Mouse (Mus musculus): ENCODE measurements at regions not wholly inside any gene's neighbourhood (a gene's known extent, or its start where the extent isn't known, plus 50 kb on each side); places are given as distances from the start of the nearest gene placed in this dataset.

DNA sequence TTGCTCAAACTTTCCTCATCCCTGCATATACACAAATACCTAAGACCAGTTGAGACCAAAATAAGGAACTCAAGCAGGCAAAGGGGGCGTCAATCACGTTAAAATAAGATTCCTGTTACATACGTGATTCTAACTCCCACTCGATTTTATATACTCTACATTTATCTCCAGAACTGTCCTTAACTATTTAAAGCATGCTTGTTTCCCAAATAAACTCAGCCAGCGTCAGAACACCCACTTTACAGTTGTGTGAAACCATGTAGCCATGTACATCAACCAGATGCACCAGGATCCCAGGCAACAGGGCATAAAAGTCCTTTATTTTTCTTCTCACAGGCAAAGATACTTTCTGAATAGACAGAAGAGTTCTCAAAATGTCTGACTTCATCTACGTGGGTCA, 61.5 kb downstream of the Ccna1 start:
- Histone ChIP-seq H3K27ac (replicated peaks) (no peak overlapping the region), H3K4me3 (replicated peaks) (no peak overlapping the region), H3K9ac (replicated peaks) (no peak overlapping the region), H3K27me3 (replicated peaks) (no peaks in the 10 kb centered on the region), H3K36me3 (no peaks in the 10 kb centered on the region), H3K4me2 (no peak overlapping the region), H3K4me1 (peaks cover 12% of the 10 kb centered on the region), H3K9me3 (replicated peaks) (no peaks in the 10 kb centered on the region)
- WGBS: 86% methylated on average over 6 of the region's 6 CpGs
- ATAC-seq (ENCODE audit: low FRiP score): no peak

GRCm38 (mm10) chr3:54990073-54990472, 65.2 kb downstream of the Ccna1 start:
- 6% methylated on average over 5 of the region's 5 CpGs for WGBS
- Histone ChIP-seq H3K27ac (replicated peaks) (no peak overlapping the region), H3K36me3 (no peaks in the 10 kb centered on the region), H3K4me2 (no peak overlapping the region), H3K4me3 (replicated peaks) (no peak overlapping the region), H3K27me3 (replicated peaks) (no peaks in the 10 kb centered on the region), H3K4me1 (peaks cover 12% of the 10 kb centered on the region), H3K9ac (replicated peaks) (no peak overlapping the region), H3K9me3 (replicated peaks) (no peaks in the 10 kb centered on the region)
- ATAC-seq (ENCODE audit: low FRiP score): no peak

- 0 out of 2 replicates have a peak overlapping the region, but pooled peaks have one; percentile 13 for H3K27ac ChIP-seq (replicated peaks)
- H3K4me1 ChIP-seq: peaks cover 12% of the 10 kb centered on the region
- no peaks in the 10 kb centered on the region for H3K27me3 ChIP-seq (replicated peaks)
- no peak overlapping the region for H3K4me3 ChIP-seq (replicated peaks)
- H3K36me3 ChIP-seq: no peaks in the 10 kb centered on the region
- no peaks in the 10 kb centered on the region for H3K9me3 ChIP-seq (replicated peaks)
- 39% methylated on average over 8 of the region's 8 CpGs for WGBS
- peak; percentile 66 for ATAC-seq (ENCODE audit: low FRiP score)
- no peak overlapping the region for H3K9ac ChIP-seq (replicated peaks)
- H3K4me2 ChIP-seq: no peak overlapping the region; the same call in 1 of the 2 replicates
Observed at GRCm38 (mm10) chr3:54989358-54989757, 65.9 kb downstream of the Ccna1 start.

- H3K36me3 ChIP-seq: no peaks in the 10 kb centered on the region
Observed at GRCm38 (mm10) chr3:54981488-54981887, 65.8 kb upstream of the Sertm1 start.

DNA sequence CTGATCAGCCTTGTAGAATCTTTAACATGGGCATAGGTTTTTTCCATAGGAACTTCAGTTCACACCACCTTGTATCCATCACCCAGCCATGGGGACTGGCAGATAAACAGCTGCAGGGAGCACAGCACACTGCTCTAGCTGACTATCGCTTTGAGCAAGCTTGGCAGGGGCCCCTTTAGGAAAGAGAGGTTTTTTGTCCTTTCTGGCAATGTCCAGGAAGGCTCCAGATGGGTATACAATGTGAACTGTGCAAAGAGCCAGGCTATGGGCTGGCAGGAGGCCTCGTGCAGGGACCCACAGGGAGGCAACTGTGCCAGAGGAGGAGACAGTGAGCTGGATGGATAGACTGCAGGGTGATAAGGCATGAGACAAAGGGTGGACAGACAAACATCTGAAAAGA, 64.6 kb upstream of the Sertm1 start:
- H3K9ac ChIP-seq (replicated peaks): no peak overlapping the region
- no peaks in the 10 kb centered on the region for H3K36me3 ChIP-seq
- H3K4me2 ChIP-seq: no peak overlapping the region
- ATAC-seq (ENCODE audit: low FRiP score): peak; percentile 69
- no peaks in the 10 kb centered on the region for H3K9me3 ChIP-seq (replicated peaks)
- 55% methylated on average over 2 of the region's 2 CpGs for WGBS
- no peaks in the 10 kb centered on the region for H3K4me1 ChIP-seq
- H3K27me3 ChIP-seq (replicated peaks): no peaks in the 10 kb centered on the region
- H3K27ac ChIP-seq (replicated peaks): 0 out of 2 replicates have a peak overlapping the region, but pooled peaks have one; percentile 3
- no peak overlapping the region for H3K4me3 ChIP-seq (replicated peaks)

More at GRCm38 (mm10) chr3:54981488-54981887, 65.8 kb upstream of the Sertm1 start:
- H3K27ac ChIP-seq (replicated peaks): no peak overlapping the region
- peak; percentile 41; the same call in 1 of the 2 replicates for ATAC-seq (ENCODE audit: low FRiP score)
- no peak overlapping the region for H3K4me3 ChIP-seq (replicated peaks)
- H3K4me1 ChIP-seq: no peaks in the 10 kb centered on the region
- 39% methylated on average over 2 of the region's 2 CpGs for WGBS
- H3K9me3 ChIP-seq (replicated peaks): no peaks in the 10 kb centered on the region
- no peak overlapping the region for H3K4me2 ChIP-seq
- H3K27me3 ChIP-seq (replicated peaks): no peaks in the 10 kb centered on the region
- no peak overlapping the region for H3K9ac ChIP-seq (replicated peaks)

DNA sequence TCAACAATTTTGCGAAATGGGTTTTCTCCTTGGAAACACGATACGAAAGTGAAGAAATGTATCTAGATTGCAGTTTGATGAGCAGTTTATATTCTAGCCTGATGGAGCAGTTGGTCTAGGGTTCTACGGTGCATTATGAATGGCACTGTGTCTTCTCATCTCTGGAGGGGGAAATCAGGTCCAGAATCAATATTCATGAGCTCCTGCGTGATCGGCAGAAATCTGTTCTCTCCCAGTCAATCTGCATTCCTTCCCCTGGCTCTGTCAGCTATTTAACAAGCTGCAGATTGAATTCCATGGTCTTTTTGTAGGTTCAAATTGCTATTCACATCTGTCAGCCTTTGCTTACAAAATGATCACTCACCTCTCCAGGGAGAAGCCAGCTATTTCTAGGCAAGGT, 49.8 kb upstream of the Sertm1 start:
- H3K36me3 ChIP-seq: no peaks in the 10 kb centered on the region
- no peak overlapping the region for H3K9ac ChIP-seq (replicated peaks)
- H3K4me2 ChIP-seq: no peak overlapping the region
- no peaks in the 10 kb centered on the region for H3K9me3 ChIP-seq (replicated peaks)
- ATAC-seq (ENCODE audit: low FRiP score): no peak
- no peak overlapping the region for H3K27ac ChIP-seq (replicated peaks)
- 35% methylated on average over 6 of the region's 6 CpGs for whole genome bisulfite sequencing
- no peak overlapping the region for H3K4me3 ChIP-seq (replicated peaks)
- H3K27me3 ChIP-seq (replicated peaks): no peaks in the 10 kb centered on the region
- no peaks in the 10 kb centered on the region for H3K4me1 ChIP-seq

Data from neural tube, embryonic 15.5 days (tissue).